Mouse (Mus musculus): ENCODE results near the gene Snx17. TPM values are rescaled to one million over a fixed set of nuclear protein-coding genes. Genes with fewer than 3 reads are reported as not detected.

Gene Snx17
- polyA plus RNA-seq, 1 experiment from 2014 or later, result 115 TPM

GRCm38 (mm10) chr5:31183678-31184077, 9.3 kb upstream of the Snx17 start:
- Histone ChIP-seq H3K9me3 (no peaks in the 10 kb centered on the region), H3K27ac (replicated peaks) (no peak overlapping the region), H3K9ac (no peak overlapping the region), H3K36me3 (peaks cover 19% of the 10 kb centered on the region), H3K4me3 (no peak overlapping the region), H3K27me3 (no peaks in the 10 kb centered on the region), H3K4me1 (replicated peaks) (peaks cover 13% of the 10 kb centered on the region), H3K4me2 (no peak overlapping the region)
- ATAC-seq (ENCODE audit: low FRiP score, low read depth), result no peak
- WGBS, result 67% methylated on average over 4 of the region's 4 CpGs

- no peak for ATAC-seq (ENCODE audit: low FRiP score, low read depth)
Observed at GRCm38 (mm10) chr5:31188223-31188840, 4.7 kb upstream of the Snx17 start.

GRCm38 (mm10) chr5:31190201-31190600, 2.8 kb upstream of the Snx17 start:
- 87% methylated on average over 9 of the region's 9 CpGs for WGBS

More at GRCm38 (mm10) chr5:31188223-31188840, 4.7 kb upstream of the Snx17 start:
- 73% methylated on average over 4 of the region's 4 CpGs for WGBS
- no peak overlapping the region for H3K4me3 ChIP-seq
- no peak overlapping the region for H3K9ac ChIP-seq
- H3K27me3 ChIP-seq, result no peaks in the 10 kb centered on the region
- H3K4me2 ChIP-seq, result no peak overlapping the region
- no peaks in the 10 kb centered on the region for H3K9me3 ChIP-seq
- H3K36me3 ChIP-seq, result peaks cover 41% of the 10 kb centered on the region
- peaks cover 10% of the 10 kb centered on the region for H3K4me1 ChIP-seq (replicated peaks)
- H3K27ac ChIP-seq (replicated peaks), result no peak overlapping the region

GRCm38 (mm10) chr5:31192045-31192938, 735 bp upstream of the Snx17 start:
- H3K36me3 ChIP-seq, result peaks cover 60% of the 10 kb centered on the region
- WGBS, result 15% methylated on average over 42 of the region's 42 CpGs

More at GRCm38 (mm10) chr5:31190201-31190600, 2.8 kb upstream of the Snx17 start:
- no peak for ATAC-seq (ENCODE audit: low FRiP score, low read depth)
- Histone ChIP-seq H3K36me3 (peaks cover 45% of the 10 kb centered on the region), H3K4me1 (replicated peaks) (peaks cover 21% of the 10 kb centered on the region), H3K4me2 (no peak overlapping the region), H3K27ac (replicated peaks) (no peak overlapping the region), H3K4me3 (no peak overlapping the region), H3K9me3 (no peaks in the 10 kb centered on the region), H3K9ac (no peak overlapping the region), H3K27me3 (no peaks in the 10 kb centered on the region)

GRCm38 (mm10) chr5:31193631-31194281, 729 bp downstream of the Snx17 start:
- Histone ChIP-seq H3K4me3 (peak overlapping the region; percentile 72), H3K4me2 (peak overlapping the region; percentile 75), H3K27ac (replicated peaks) (peak overlapping the region; percentile 87), H3K9ac (peak overlapping the region; percentile 87), H3K4me1 (replicated peaks) (peaks cover 21% of the 10 kb centered on the region), H3K27me3 (no peaks in the 10 kb centered on the region), H3K36me3 (peaks cover 60% of the 10 kb centered on the region), H3K9me3 (no peaks in the 10 kb centered on the region)
- WGBS, result 14% methylated on average over 25 of the region's 25 CpGs
- no peak for ATAC-seq (ENCODE audit: low FRiP score, low read depth)

More at GRCm38 (mm10) chr5:31192045-31192938, 735 bp upstream of the Snx17 start:
- H3K9me3 ChIP-seq, result no peaks in the 10 kb centered on the region
- peak; percentile 59; the same call in 1 of the 2 replicates for ATAC-seq (ENCODE audit: low FRiP score, low read depth)
- H3K4me1 ChIP-seq (replicated peaks), result peaks cover 21% of the 10 kb centered on the region
- H3K4me2 ChIP-seq, result peak overlapping the region; percentile 75
- H3K9ac ChIP-seq, result peak overlapping the region; percentile 74
- peak overlapping the region; percentile 72 for H3K4me3 ChIP-seq
- no peaks in the 10 kb centered on the region for H3K27me3 ChIP-seq
- H3K27ac ChIP-seq (replicated peaks), result peak overlapping the region; percentile 87

GRCm38 (mm10) chr5:31194486-31195485, 1.8 kb downstream of the Snx17 start:
- peak overlapping the region; percentile 72; the same call in 1 of the 2 replicates for H3K4me3 ChIP-seq
- no peak overlapping the region for H3K27ac ChIP-seq (replicated peaks)
- WGBS, result 93% methylated on average over 16 of the region's 16 CpGs
- no peak for ATAC-seq (ENCODE audit: low FRiP score, low read depth)
- no peak overlapping the region for H3K9ac ChIP-seq
- H3K4me1 ChIP-seq (replicated peaks), result peaks cover 21% of the 10 kb centered on the region
- peaks cover 64% of the 10 kb centered on the region for H3K36me3 ChIP-seq
- no peaks in the 10 kb centered on the region for H3K27me3 ChIP-seq
- peak overlapping the region; percentile 75; the same call in 1 of the 2 replicates for H3K4me2 ChIP-seq
- H3K9me3 ChIP-seq, result no peaks in the 10 kb centered on the region

GRCm38 (mm10) chr5:31195671-31196070, 2.6 kb downstream of the Snx17 start:
- no peak for ATAC-seq (ENCODE audit: low FRiP score, low read depth)
- Histone ChIP-seq H3K4me1 (replicated peaks) (peaks cover 27% of the 10 kb centered on the region), H3K9me3 (0 out of 2 replicates have a peak, but pooled peaks cover 4% of the 10 kb centered on the region), H3K27ac (replicated peaks) (no peak overlapping the region), H3K4me3 (no peak overlapping the region), H3K27me3 (no peaks in the 10 kb centered on the region), H3K36me3 (peaks cover 62% of the 10 kb centered on the region), H3K4me2 (no peak overlapping the region), H3K9ac (no peak overlapping the region)
- WGBS, result 91% methylated on average over 4 of the region's 4 CpGs

GRCm38 (mm10) chr5:31196207-31196606, 3.2 kb downstream of the Snx17 start:
- Histone ChIP-seq H3K27me3 (no peaks in the 10 kb centered on the region), H3K27ac (replicated peaks) (no peak overlapping the region), H3K9me3 (0 out of 2 replicates have a peak, but pooled peaks cover 4% of the 10 kb centered on the region), H3K36me3 (peaks cover 57% of the 10 kb centered on the region), H3K9ac (no peak overlapping the region), H3K4me1 (replicated peaks) (peaks cover 33% of the 10 kb centered on the region), H3K4me3 (no peak overlapping the region), H3K4me2 (no peak overlapping the region)
- WGBS, result 96% methylated on average over 10 of the region's 10 CpGs
- no peak for ATAC-seq (ENCODE audit: low FRiP score, low read depth)

GRCm38 (mm10) chr5:31197072-31197471, 4.0 kb downstream of the Snx17 start:
- Histone ChIP-seq H3K4me2 (no peak overlapping the region), H3K27ac (replicated peaks) (no peak overlapping the region), H3K27me3 (no peaks in the 10 kb centered on the region), H3K9ac (no peak overlapping the region), H3K4me3 (no peak overlapping the region), H3K4me1 (replicated peaks) (peaks cover 31% of the 10 kb centered on the region), H3K36me3 (peaks cover 57% of the 10 kb centered on the region), H3K9me3 (0 out of 2 replicates have a peak, but pooled peaks cover 4% of the 10 kb centered on the region)
- no peak for ATAC-seq (ENCODE audit: low FRiP score, low read depth)
- 94% methylated on average over 12 of the region's 12 CpGs for WGBS

GRCm38 (mm10) chr5:31198170-31198569, 5.1 kb downstream of the Snx17 start:
- H3K4me2 ChIP-seq, result no peak overlapping the region
- WGBS, result 81% methylated on average over 9 of the region's 9 CpGs
- no peak for ATAC-seq (ENCODE audit: low FRiP score, low read depth)
- no peak overlapping the region for H3K4me3 ChIP-seq
- H3K36me3 ChIP-seq, result peaks cover 63% of the 10 kb centered on the region
- H3K27ac ChIP-seq (replicated peaks), result no peak overlapping the region
- H3K4me1 ChIP-seq (replicated peaks), result peaks cover 35% of the 10 kb centered on the region
- no peak overlapping the region for H3K9ac ChIP-seq
- H3K27me3 ChIP-seq, result no peaks in the 10 kb centered on the region
- 0 out of 2 replicates have a peak, but pooled peaks cover 4% of the 10 kb centered on the region for H3K9me3 ChIP-seq

Data from hindbrain, embryonic 15.5 days (tissue).